Mouse (Mus musculus) urinary bladder, postnatal 4 days (tissue): ENCODE results near the gene Selp.

Experiments
- DNase-seq, 2 experiments: peaks; one replicate each; pipeline ENCODE4 v3.0.0; 2021 to 2022; ENCODE audit warnings: low spot score in 2 of 2

Gene Selp

GRCm38 (mm10) chr1:164119892-164120776, 5.1 kb downstream of the Selp start:
- DNase-seq, result no peak

- DNase-seq, result no peak
These were observed 5.7 kb downstream of the Selp start for GRCm38 (mm10) chr1:164120777-164121158.

GRCm38 (mm10) chr1:164123836-164124235, 8.8 kb downstream of the Selp start:
- no peak for DNase-seq

GRCm38 (mm10) chr1:164130013-164130412, 14.9 kb downstream of the Selp start:
- no peak for DNase-seq

- no peak for DNase-seq
These were observed 17.5 kb downstream of the Selp start for GRCm38 (mm10) chr1:164132609-164133008.

GRCm38 (mm10) chr1:164134101-164134500, 19.0 kb downstream of the Selp start:
- DNase-seq, result no peak

GRCm38 (mm10) chr1:164135360-164135759, 20.3 kb downstream of the Selp start:
- DNase-seq, result no peak

- no peak for DNase-seq
These were observed 20.9 kb downstream of the Selp start for GRCm38 (mm10) chr1:164135960-164136359.

GRCm38 (mm10) chr1:164136636-164137035, 21.6 kb downstream of the Selp start:
- DNase-seq, result no peak

GRCm38 (mm10) chr1:164138365-164139130, 23.5 kb downstream of the Selp start:
- DNase-seq, result peak; percentile 60 to 79

GRCm38 (mm10) chr1:164139464-164139863, 24.4 kb downstream of the Selp start:
- no peak for DNase-seq

- DNase-seq, result no peak
These were observed 34.0 kb downstream of the Selp start for GRCm38 (mm10) chr1:164149083-164149482.

GRCm38 (mm10) chr1:164151387-164152088, 36.5 kb downstream of the Selp start, which contains the start of gene F5:
F5 (plus strand) TSS chr1:164151838.
- DNase-seq, result no peak

GRCm38 (mm10) chr1:164152836-164153235, 37.8 kb downstream of the Selp start:
- DNase-seq, result no peak

- no peak for DNase-seq
These were observed 39.9 kb downstream of the Selp start for GRCm38 (mm10) chr1:164154983-164155382.

GRCm38 (mm10) chr1:164158571-164158970, 43.5 kb downstream of the Selp start:
- DNase-seq, result no peak

GRCm38 (mm10) chr1:164159781-164160180, 44.7 kb downstream of the Selp start:
- no peak for DNase-seq

GRCm38 (mm10) chr1:164162745-164163144, 47.7 kb downstream of the Selp start:
- DNase-seq, result no peak

GRCm38 (mm10) chr1:164168818-164169217, 53.8 kb downstream of the Selp start:
- DNase-seq, result no peak

- DNase-seq, result no peak
These were observed 55.4 kb downstream of the Selp start for GRCm38 (mm10) chr1:164170434-164170833.

GRCm38 (mm10) chr1:164173145-164173544, 58.1 kb downstream of the Selp start:
- DNase-seq, result no peak

- DNase-seq, result no peak
These were observed 61.8 kb downstream of the Selp start for GRCm38 (mm10) chr1:164176856-164177255.
